Mouse (Mus musculus) gastrocnemius, adult 18-20 months (tissue): ENCODE results near the gene Ptpa. TPM values are rescaled to one million over a fixed set of nuclear protein-coding genes. Genes with fewer than 3 reads are reported as not detected.

ENCODE experiments used
- DNase-seq: peaks from one replicate; pipeline ENCODE4 v3.0.0; 2021; ENCODE audit warnings: low spot score
- microRNA-seq: library from miRNA; unstranded; fragments of <30 nt; microRNA quantifications from one replicate; pipeline ENCODE4 v1.2.0, GENCODE M21; 2021
- total RNA-seq, 2 experiments: library from RNA; stranded (reverse); gene quantifications; 2 replicates each; pipeline ENCODE4 v1.2.3; 2021

Gene Ptpa
- total RNA-seq, 2 experiments from 2014 or later = 62.9 to 65.1 TPM

- DNase-seq = peak; percentile 77
Measured at GRCm38 (mm10) chr2:30495909-30496861, 80.3 kb downstream of the Ptpa start.

Small RNAs within 50 kb of the gene (microRNA-seq; reads per million reads assigned to microRNA genes)
- not detected for gene Gm47292

Other genes with a start within 250 kb of the Ptpa start
- gene Endog, start 244.5 kb upstream of the Ptpa start, total RNA-seq = 10 to 100 TPM; 50.1 to 52.0 TPM
- 1 to 10 TPM; 4.2 to 4.7 TPM for gene Spout1, start 237.6 kb upstream of the Ptpa start, total RNA-seq
- 10 to 100 TPM; 25.3 to 26.9 TPM for gene Kyat1, start 210.2 kb upstream of the Ptpa start, total RNA-seq
- 10 to 100 TPM; 24.5 to 28.4 TPM for gene Lrrc8a, start 178.3 kb upstream of the Ptpa start, total RNA-seq
- 1 to 10 TPM in 1 of 2 experiments, under 1 TPM in 1; 0.55 to 1.2 TPM for gene Gm28035, start 175.5 kb upstream of the Ptpa start, total RNA-seq
- 10 to 100 TPM; 10.4 to 18.7 TPM for gene Phyhd1, start 149.8 kb upstream of the Ptpa start, total RNA-seq
- gene Gm28038, start 135.0 kb upstream of the Ptpa start, total RNA-seq = 1 to 10 TPM in 1 of 2 experiments, not detected in 1; 1.1 TPM
- 10 to 100 TPM; 20.9 to 22.4 TPM for gene Dolk, start 129.7 kb upstream of the Ptpa start, total RNA-seq
- 1 to 10 TPM; 6.8 to 7.8 TPM for gene Nup188, start 129.6 kb upstream of the Ptpa start, total RNA-seq
- 10 to 100 TPM; 15.7 to 17.5 TPM for gene Sh3glb2, start 56.7 kb upstream of the Ptpa start, total RNA-seq
- gene Miga2, start 51.8 kb upstream of the Ptpa start, total RNA-seq = 10 to 100 TPM; 24.8 to 31.0 TPM
- 1 to 10 TPM; 4.9 to 6.9 TPM for gene Dolpp1, start 23.8 kb upstream of the Ptpa start, total RNA-seq
- gene Crat, start 226 bp upstream of the Ptpa start, total RNA-seq = 100 to 1,000 TPM; 378 to 382 TPM
- gene Ier5l, start 58.2 kb downstream of the Ptpa start, total RNA-seq = 1 to 10 TPM; 1.0 to 1.7 TPM
- gene Cstad, start 179.0 kb downstream of the Ptpa start, total RNA-seq = 1 to 10 TPM; 1.1 TPM